Mouse (Mus musculus) limb, embryonic 13.5 days (tissue): Measurements from ENCODE around the gene Naa20. TPM values are rescaled to one million over a fixed set of nuclear protein-coding genes. Genes with fewer than 3 reads are reported as not detected.

Experiments
- ATAC-seq: fragments of 200-750 bp; cut with Nextera tagmentation; 2 replicates; pipeline ENCODE4 v1.8.0; 2017; ENCODE audit warnings: low read depth, moderate number of reproducible peaks, moderate TSS enrichment; ENCODE audit not compliant: low FRiP score
- H3K27ac ChIP-seq: fragments of 300-500 bp; sonication (generic); 2 replicates; pipeline ENCODE4 v1.5.1; 2015; ENCODE audit warnings: inconsistent platforms, mild to moderate bottlenecking, moderate library complexity
- H3K27me3 ChIP-seq: fragments of 300-500 bp; sonication (generic); 2 replicates; pipeline ENCODE4 v1.6.1; 2015; ENCODE audit warnings: mild to moderate bottlenecking, inconsistent platforms
- H3K36me3 ChIP-seq: fragments of 300-500 bp; sonication (generic); 2 replicates; pipeline ENCODE4 v1.6.1; 2015; ENCODE audit warnings: inconsistent platforms, mild to moderate bottlenecking, moderate library complexity
- H3K4me1 ChIP-seq: fragments of 300-500 bp; sonication (generic); 2 replicates; pipeline ENCODE4 v1.6.1; 2015; ENCODE audit warnings: inconsistent platforms
- H3K4me2 ChIP-seq: fragments of 300-500 bp; sonication (generic); replicated peaks from 2 replicates; pipeline ENCODE4 v1.6.1; 2015; ENCODE audit warnings: inconsistent platforms, mild to moderate bottlenecking, moderate library complexity
- H3K4me3 ChIP-seq: fragments of 300-500 bp; sonication (generic); 2 replicates; pipeline ENCODE4 v1.5.1; 2015; ENCODE audit warnings: moderate library complexity, mild to moderate bottlenecking, inconsistent platforms
- H3K9ac ChIP-seq: fragments of 300-500 bp; sonication (generic); 2 replicates; pipeline ENCODE4 v1.6.1; 2015; ENCODE audit warnings: mild to moderate bottlenecking, inconsistent platforms
- H3K9me3 ChIP-seq: fragments of 300-500 bp; sonication (generic); 2 replicates; pipeline ENCODE4 v1.6.1; 2016; ENCODE audit warnings: inconsistent platforms
- WGBS: fragments of 180-500 bp; shearing (Covaris S2); methylation state at CpG from one replicate; pipeline ENCODE4 v1.1.7; 2015; 5-methylcytosine and 5-hydroxymethylcytosine counted together
- polyA plus RNA-seq: library from polyadenylated mRNA; unstranded; fragments of >200 nt; fragmentation: Nextera tagmentation; extraction: Ambion mirVana; gene quantifications from 2 replicates; pipeline ENCODE4 v1.2.1, GENCODE M21; 2015

Naa20 gene
- polyA plus RNA-seq, 1 experiment from 2014 or later = 163 TPM

DNA sequence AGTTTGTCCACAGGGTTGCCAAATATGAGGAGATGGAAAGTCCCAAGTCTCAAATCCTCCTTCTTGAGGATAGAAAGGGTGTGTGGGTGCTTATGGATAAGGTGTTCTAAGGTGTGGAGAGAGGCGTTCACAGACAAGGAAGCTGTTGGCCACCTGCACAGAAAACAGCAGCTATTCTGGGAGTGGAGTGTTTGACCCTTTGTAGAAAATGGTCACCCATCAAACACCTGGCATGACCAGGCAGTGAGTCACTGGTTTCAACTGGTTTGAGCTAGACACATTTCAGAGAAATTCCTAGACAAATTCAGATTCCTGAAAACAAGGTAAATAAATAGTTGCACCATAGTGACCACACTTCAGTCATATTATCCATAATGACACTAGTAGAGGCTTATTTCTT, 29.8 kb upstream of the Naa20 start:
- no peak overlapping the region for H3K4me3 ChIP-seq
- peaks cover 2% of the 10 kb centered on the region; the same call in 1 of the 2 replicates for H3K9me3 ChIP-seq
- H3K36me3 ChIP-seq = peaks cover 49% of the 10 kb centered on the region
- no peaks in the 10 kb centered on the region for H3K27me3 ChIP-seq
- H3K9ac ChIP-seq = no peak overlapping the region
- ATAC-seq = no peak
- 87% methylated on average over 1 of the region's 1 CpGs for WGBS
- H3K4me2 ChIP-seq = no peak overlapping the region
- no peaks in the 10 kb centered on the region for H3K4me1 ChIP-seq
- H3K27ac ChIP-seq = no peak overlapping the region

DNA sequence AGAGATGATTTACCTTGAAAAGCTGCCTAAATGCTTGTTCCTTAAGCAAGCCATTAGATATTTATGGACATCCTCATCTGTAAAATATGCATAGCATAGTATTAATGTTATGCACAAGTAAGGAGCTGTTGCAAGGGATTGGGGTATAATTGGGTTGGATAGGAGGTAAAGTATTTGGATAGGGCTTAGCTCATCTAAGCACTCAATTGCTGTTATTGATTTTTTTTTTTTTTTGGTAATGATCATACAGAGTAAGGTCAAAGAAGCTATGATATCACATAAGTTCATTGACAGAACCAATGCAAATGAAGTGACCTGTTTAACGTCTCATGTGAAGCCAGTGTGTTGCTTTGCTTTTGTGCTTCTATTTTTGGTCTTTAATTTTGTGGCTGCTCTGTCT, 27.9 kb upstream of the Naa20 start:
- WGBS = 86% methylated on average over 1 of the region's 1 CpGs
- Histone ChIP-seq H3K4me3 (no peak overlapping the region), H3K27ac (no peak overlapping the region), H3K4me2 (no peak overlapping the region), H3K9me3 (no peaks in the 10 kb centered on the region), H3K9ac (no peak overlapping the region), H3K27me3 (no peaks in the 10 kb centered on the region), H3K4me1 (no peaks in the 10 kb centered on the region), H3K36me3 (peaks cover 49% of the 10 kb centered on the region)
- no peak for ATAC-seq

DNA sequence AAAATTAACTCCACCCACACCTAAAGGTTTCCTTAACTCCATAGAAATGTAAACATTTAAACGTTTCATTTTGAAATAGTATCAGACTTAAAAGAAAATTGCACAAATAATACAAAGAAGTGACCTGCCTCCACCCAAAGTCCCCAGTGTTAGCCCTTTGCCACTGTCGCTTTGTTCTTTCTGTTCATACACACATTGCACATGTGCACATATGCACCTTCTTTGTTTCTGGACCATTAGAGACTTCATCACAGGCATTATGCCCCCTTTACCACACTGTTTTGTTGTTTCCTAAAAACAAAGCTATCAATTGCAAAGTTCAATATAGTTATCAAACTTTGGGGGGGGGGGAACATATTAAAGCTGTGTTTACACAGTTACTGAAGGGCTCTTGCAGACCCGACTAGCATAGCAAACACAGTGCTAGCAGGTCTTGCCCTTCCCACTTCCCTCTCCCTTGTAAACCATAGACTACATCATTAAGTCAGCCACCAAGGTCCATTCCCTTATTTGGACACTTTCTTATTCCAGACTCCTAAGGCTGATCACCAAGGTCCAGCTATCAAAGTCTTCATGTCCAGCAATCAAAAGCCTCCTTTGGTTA, 26.9 kb upstream of the Naa20 start:
- Histone ChIP-seq H3K9me3 (no peaks in the 10 kb centered on the region), H3K4me1 (no peaks in the 10 kb centered on the region), H3K27ac (no peak overlapping the region), H3K4me3 (no peak overlapping the region), H3K36me3 (peaks cover 48% of the 10 kb centered on the region), H3K4me2 (no peak overlapping the region), H3K9ac (no peak overlapping the region), H3K27me3 (no peaks in the 10 kb centered on the region)
- ATAC-seq = no peak
- WGBS = 67% methylated on average over 3 of the region's 3 CpGs

DNA sequence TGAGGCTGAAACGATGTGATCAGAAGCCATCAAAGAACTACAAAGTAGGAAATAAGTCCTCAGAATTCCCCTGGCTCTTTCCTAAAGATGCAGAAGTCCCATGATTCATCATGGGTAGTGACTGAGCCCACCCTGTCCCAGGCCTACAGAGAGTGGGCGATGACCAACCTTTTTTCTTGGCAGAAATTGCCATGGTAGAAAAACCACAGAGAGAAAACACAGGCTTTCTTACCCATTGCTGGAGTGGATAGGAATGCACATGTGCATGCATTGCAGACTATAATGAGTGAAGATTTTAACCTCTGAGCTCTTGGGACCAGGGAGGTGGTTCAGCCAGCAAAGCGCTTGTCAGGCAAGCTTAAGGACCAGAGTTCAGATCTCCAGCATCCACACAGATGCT, 24.7 kb upstream of the Naa20 start:
- no peaks in the 10 kb centered on the region for H3K27me3 ChIP-seq
- no peak overlapping the region for H3K27ac ChIP-seq
- no peaks in the 10 kb centered on the region for H3K9me3 ChIP-seq
- peaks cover 22% of the 10 kb centered on the region for H3K4me1 ChIP-seq
- no peak overlapping the region for H3K9ac ChIP-seq
- H3K36me3 ChIP-seq = peaks cover 55% of the 10 kb centered on the region
- ATAC-seq = no peak
- H3K4me3 ChIP-seq = no peak overlapping the region
- 82% methylated on average over 3 of the region's 3 CpGs for WGBS
- no peak overlapping the region for H3K4me2 ChIP-seq

DNA sequence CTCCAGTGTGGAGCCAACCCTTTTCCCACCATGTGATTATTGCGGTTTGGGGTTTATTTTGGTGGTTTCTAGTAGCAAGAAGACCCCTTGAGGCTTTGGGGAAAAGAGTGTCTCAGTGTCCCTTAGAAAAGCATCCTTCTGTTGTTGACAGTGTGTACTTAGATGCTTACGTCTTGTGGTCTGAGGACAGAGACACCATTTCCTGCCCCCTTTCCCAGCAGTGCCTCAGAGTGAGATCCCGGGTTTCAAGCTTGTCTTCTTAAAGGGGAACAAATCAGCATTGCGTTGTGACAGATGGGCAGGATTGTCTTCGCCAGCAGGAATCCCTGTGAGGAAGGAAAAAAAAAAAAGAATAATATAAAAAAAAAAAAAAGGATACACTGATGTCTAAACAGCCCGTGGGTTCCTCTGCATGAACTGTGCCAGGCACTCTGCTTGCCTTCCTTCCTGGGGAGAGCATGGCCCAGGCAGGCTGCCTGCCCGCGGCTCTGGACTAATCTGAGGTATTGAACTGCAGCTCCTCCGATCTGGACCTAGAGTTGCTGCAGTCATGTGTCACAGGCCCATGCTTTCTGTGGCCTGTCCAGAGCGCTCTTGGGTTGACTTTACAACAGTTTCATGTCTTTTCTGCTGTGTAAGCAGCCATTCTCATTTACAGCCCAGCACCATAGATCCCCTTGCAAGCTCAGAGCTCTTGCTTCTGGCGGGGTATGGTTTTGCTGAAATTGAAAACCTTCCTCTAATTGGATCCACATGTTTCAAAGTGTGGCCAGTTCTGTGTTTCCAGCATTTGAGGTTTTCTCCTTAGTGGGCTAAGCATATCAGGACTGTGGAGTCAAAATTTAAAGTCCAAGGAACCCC, 20.8 kb upstream of the Naa20 start:
- peak overlapping the region; percentile 48 for H3K4me2 ChIP-seq
- H3K9ac ChIP-seq = peak overlapping the region; percentile 31
- 23% methylated on average over 11 of the region's 11 CpGs for WGBS

DNA sequence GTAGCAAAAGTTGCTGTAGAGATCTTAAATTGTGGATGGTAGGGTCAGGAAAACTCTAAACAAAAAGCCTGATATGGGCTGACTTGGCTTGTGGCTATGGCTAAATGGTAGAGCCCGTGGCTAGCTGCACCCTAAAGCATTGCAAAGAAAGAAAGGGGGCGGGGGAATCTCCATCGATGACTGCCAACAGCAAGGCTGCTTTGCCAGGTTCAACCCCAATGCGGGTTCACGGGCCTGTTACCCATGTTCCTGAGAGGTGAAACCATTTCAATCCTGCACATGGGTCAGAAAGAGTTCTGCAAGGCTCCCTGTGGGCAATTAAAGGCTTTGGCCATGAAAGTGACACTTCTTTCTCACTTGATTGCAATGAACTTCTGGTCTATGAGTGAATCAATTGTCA, 20.0 kb upstream of the Naa20 start:
- Histone ChIP-seq H3K4me2 (peak overlapping the region; percentile 48), H3K9ac (no peak overlapping the region), H3K4me3 (no peak overlapping the region), H3K27ac (peak overlapping the region; percentile 96), H3K4me1 (peaks cover 61% of the 10 kb centered on the region), H3K27me3 (no peaks in the 10 kb centered on the region), H3K36me3 (peaks cover 75% of the 10 kb centered on the region), H3K9me3 (no peaks in the 10 kb centered on the region)
- no peak for ATAC-seq
- WGBS = 60% methylated on average over 5 of the region's 5 CpGs

More for the DNA sequence above, 20.8 kb upstream of the Naa20 start:
- peak overlapping the region; percentile 17; the same call in 1 of the 2 replicates for H3K4me3 ChIP-seq
- H3K36me3 ChIP-seq = peaks cover 77% of the 10 kb centered on the region
- peak; percentile 86 for ATAC-seq
- H3K4me1 ChIP-seq = peaks cover 60% of the 10 kb centered on the region
- no peaks in the 10 kb centered on the region for H3K9me3 ChIP-seq
- no peaks in the 10 kb centered on the region for H3K27me3 ChIP-seq
- H3K27ac ChIP-seq = peak overlapping the region; percentile 96

DNA sequence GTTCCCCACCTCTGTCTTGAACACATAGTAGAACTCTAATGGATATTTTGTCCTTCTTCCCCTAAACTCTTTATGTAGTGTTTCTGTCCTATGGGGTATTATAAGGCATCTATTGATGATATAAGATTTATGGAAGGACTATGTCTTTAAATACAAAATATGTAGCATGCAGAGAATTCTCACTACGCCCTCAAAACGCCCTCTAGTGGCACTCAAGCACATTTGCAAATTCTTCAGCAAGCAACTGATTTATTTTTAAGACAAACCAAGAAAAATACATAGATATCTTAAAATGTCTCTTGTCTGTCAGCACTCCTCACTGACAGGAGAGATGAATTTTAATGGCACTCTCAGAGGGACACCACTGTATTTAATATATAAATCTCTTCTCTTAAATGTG, 19.5 kb upstream of the Naa20 start:
- WGBS = 20% methylated on average over 2 of the region's 2 CpGs
- Histone ChIP-seq H3K4me3 (no peak overlapping the region), H3K9ac (no peak overlapping the region), H3K27ac (peak overlapping the region; percentile 96; the same call in 1 of the 2 replicates), H3K4me1 (peaks cover 62% of the 10 kb centered on the region), H3K36me3 (peaks cover 75% of the 10 kb centered on the region), H3K4me2 (no peak overlapping the region), H3K27me3 (no peaks in the 10 kb centered on the region), H3K9me3 (no peaks in the 10 kb centered on the region)
- ATAC-seq = no peak

DNA sequence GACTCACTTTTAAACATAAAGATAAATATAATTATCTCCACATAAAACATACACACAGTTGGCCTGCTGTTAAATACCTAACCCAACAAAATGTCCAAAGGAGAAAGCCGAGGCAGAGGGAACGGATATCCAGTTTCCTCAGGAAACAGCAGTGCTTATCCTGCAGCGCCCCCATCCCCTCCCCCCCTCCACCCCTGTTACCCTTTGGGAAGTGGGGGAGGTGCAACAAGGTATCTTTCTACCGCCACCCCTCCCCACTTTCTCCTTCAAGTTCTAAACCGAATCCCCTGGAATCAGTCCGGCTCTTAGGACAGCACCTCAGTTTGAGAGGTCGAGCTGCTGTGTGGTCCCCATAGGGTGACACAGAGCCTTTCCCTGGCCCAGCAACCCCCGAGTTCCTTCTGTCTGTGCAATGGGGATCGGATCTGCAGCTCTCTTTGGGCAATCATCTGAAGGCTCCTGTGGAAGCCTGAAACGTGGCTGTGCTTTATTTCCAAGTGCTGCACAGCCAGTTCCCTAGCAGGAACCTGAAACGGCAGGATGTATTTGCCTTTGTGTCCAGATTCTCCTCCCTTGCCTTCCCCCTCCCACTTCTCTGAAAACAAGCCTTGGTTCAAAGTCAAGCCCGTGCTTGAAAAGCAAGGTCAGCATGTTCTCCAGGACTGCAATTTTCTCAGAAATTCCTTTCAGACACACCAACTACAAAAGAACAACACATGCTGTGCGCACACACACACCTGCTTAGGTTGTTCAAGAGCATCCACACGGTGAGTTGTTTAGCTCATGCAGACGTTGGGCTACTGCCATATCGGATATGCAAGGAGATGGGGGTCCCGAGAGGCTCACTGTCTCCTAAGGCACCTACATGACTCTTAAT, 17.6 kb upstream of the Naa20 start:
- H3K4me3 ChIP-seq = no peak overlapping the region
- H3K4me2 ChIP-seq = no peak overlapping the region
- ATAC-seq = no peak

DNA sequence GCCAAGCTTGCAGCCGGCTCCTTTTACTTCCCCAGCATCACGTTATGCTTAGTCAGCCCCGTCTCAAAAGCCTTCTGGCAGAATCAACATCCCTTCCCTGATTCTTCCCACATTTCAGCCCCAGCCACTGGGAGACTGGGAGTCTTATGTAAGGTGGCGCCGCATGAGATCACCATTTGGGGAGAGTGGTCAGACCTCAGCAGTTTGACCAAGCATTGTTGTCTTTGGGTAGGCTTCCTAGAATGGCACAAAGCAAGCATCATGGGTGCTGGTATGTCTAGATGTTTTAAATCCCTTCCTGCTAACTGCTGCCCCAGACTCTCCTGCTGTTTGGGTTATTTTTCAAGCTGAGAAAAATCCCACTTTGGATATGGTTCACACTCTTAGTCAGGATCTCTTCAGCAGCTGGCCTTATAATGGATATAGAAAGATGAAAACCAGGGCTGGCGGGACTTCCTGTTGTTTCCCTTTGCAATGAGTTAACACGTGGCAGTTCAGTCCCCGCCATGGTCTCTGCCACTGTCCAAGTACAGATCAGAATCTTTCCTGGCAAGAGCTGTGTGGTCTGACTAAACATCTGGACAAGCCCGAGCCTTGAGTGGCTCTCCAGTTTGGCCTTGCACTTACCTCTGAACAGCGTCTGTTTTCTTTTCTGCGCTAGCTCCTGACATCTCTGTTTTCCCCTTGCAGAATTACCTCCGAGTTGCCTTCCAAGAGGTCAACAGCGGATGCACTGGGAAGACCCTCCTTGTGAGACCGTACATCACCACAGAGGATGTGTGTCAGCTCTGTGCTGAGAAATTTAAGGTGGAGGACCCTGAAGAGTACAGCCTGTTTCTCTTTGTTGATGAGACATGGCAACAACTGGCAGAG, 16.8 kb upstream of the Naa20 start:
- H3K4me3 ChIP-seq = no peak overlapping the region
- no peaks in the 10 kb centered on the region for H3K27me3 ChIP-seq
- H3K36me3 ChIP-seq = peaks cover 54% of the 10 kb centered on the region
- no peak overlapping the region for H3K4me2 ChIP-seq
- no peaks in the 10 kb centered on the region for H3K9me3 ChIP-seq
- ATAC-seq = no peak
- WGBS = 50% methylated on average over 14 of the region's 14 CpGs
- H3K27ac ChIP-seq = peak overlapping the region; percentile 64
- H3K4me1 ChIP-seq = peaks cover 83% of the 10 kb centered on the region
- no peak overlapping the region for H3K9ac ChIP-seq

More for the DNA sequence above, 17.6 kb upstream of the Naa20 start:
- Histone ChIP-seq H3K27me3 (no peaks in the 10 kb centered on the region), H3K9me3 (no peaks in the 10 kb centered on the region), H3K27ac (peak overlapping the region; percentile 64), H3K36me3 (peaks cover 61% of the 10 kb centered on the region), H3K4me1 (peaks cover 80% of the 10 kb centered on the region), H3K9ac (no peak overlapping the region)
- WGBS = 21% methylated on average over 17 of the region's 17 CpGs

DNA sequence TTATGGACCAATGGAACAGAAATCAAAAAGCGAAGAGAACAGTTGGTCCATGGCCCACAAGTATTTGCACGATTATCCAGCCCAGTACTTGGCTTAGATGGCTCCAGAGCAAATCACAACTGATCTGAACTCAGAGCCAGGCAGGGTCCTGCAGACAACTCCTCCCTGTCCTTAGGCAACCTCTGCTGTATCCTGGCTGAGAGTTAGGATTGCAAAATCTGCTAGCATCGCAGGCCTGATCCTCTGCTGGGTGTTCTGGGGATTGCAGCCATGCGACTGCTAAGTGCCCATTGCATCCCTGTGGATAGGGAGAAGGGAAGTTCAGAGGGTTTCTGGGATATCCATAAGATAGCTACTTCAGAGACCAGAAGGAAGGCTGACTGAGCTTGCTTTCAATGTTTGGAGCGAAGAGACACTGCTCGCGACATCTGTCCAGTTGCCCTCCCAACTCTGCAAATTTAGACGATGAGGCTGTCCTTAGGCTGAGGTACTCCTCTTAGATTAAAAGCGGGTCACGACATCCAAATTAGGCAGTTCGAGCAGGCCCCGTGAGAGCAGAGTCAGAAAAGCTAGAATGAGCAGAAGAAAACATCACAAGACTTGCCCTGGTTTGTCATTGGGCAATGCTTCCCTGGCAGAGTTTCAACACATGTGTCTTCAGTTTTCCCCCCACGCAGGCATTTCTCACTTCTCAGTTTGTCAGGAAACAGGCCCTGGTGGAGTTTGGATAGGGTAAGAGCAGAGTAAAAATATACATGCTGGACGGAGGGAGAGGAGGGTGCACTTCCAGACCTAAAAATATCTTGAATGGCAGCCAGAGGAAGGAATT, 13.7 kb upstream of the Naa20 start:
- Histone ChIP-seq H3K36me3 (peaks cover 45% of the 10 kb centered on the region), H3K4me2 (0 out of 2 replicates have a peak overlapping the region, but pooled peaks have one; percentile 15), H3K27me3 (no peaks in the 10 kb centered on the region), H3K4me1 (peaks cover 54% of the 10 kb centered on the region), H3K27ac (peak overlapping the region; percentile 89), H3K4me3 (no peak overlapping the region), H3K9me3 (no peaks in the 10 kb centered on the region), H3K9ac (no peak overlapping the region)
- ATAC-seq = peak; percentile 64; the same call in 1 of the 2 replicates
- 48% methylated on average over 14 of the region's 14 CpGs for WGBS
